7 mouse cellular contexts compared by ENCODE assay signal in genomic region chr4:44113393-44114138, GRCm38 (mm10). TPM values are rescaled to one million over a fixed set of nuclear protein-coding genes. Genes with fewer than 3 reads are reported as not detected.
DNase-seq lines count a peak whose midpoint lies in the region; ATAC-seq and TF ChIP-seq lines count a peak whose summit lies in the region.

No protein-coding gene starts in this region.

- no peak for TF ChIP-seq POLR2A in cerebellum, adult 2 months (IDR thresholded peaks at IDR 0.05; ENCODE audit: borderline replicate concordance, insufficient read depth, low read length)

- ATAC-seq in kidney, embryonic 16.5 days (ENCODE audit: low FRiP score, low TSS enrichment) = no peak
- peak; percentile 24; the same call in 1 of the 2 replicates for ATAC-seq in monocyte, adult 5-6 weeks (replicated peaks; ENCODE audit: insufficient number of reproducible peaks, low FRiP score, low TSS enrichment, poor library complexity, severe bottlenecking)

- H3K9ac ChIP-seq in kidney, embryonic 16.5 days (replicated peaks; ENCODE audit: low read length) = peak overlapping the region; percentile 32

- H3K27me3 ChIP-seq in kidney, embryonic 16.5 days (ENCODE audit: insufficient read depth, low read length) = no peaks in the 10 kb centered on the region
- peaks cover 4% of the 10 kb centered on the region; the same call in 1 of the 2 replicates for H3K27me3 ChIP-seq in E14TG2a.4 (ENCODE audit: insufficient read depth, low read length)
- H3K27me3 ChIP-seq in cerebellum, adult 2 months (ENCODE audit: control insufficient read depth, insufficient read depth, low read length) = no peaks in the 10 kb centered on the region

- no peak overlapping the region for H3K27ac ChIP-seq in kidney, embryonic 16.5 days (ENCODE audit: low read length)
- no peak overlapping the region for H3K27ac ChIP-seq in cerebellum, adult 2 months (ENCODE audit: insufficient read depth, low read length)

- 0 out of 2 replicates have a peak overlapping the region, but pooled peaks have one; percentile 2 for H3K4me3 ChIP-seq in kidney, embryonic 16.5 days (ENCODE audit: low read length)
- H3K4me3 ChIP-seq in E14TG2a.4 (replicated peaks; ENCODE audit: low read length) = peak overlapping the region; percentile 32; the same call in 1 of the 2 replicates
- H3K4me3 ChIP-seq in cerebellum, adult 2 months (replicated peaks; ENCODE audit: insufficient read depth, low read depth, low read length) = no peak overlapping the region

- DNase-seq in kidney, postnatal 14 days = no peak
- DNase-seq in embryo, embryonic 10.5 days (ENCODE audit: low spot score) = peak; percentile 32
- no peak for DNase-seq in cerebellum, adult 2 months
- DNase-seq in kidney, postnatal 36 days = no peak

- peaks cover 20% of the 10 kb centered on the region; the same call in 1 of the 2 replicates for H3K4me1 ChIP-seq in kidney, embryonic 16.5 days (ENCODE audit: insufficient read depth, low read length)
- H3K4me1 ChIP-seq in E14TG2a.4 (replicated peaks; ENCODE audit: low read depth, low read length) = peaks cover 30% of the 10 kb centered on the region
- H3K4me1 ChIP-seq in cerebellum, adult 2 months (ENCODE audit: control insufficient read depth, insufficient read depth, low read length) = no peaks in the 10 kb centered on the region

- peak overlapping the region; percentile 25 for H3K4me2 ChIP-seq in kidney, embryonic 16.5 days (replicated peaks; ENCODE audit: low read depth, low read length)

- H3K9me3 ChIP-seq in kidney, embryonic 16.5 days (ENCODE audit: low read length) = no peaks in the 10 kb centered on the region
- no peaks in the 10 kb centered on the region for H3K9me3 ChIP-seq in E14TG2a.4 (ENCODE audit: low read length)

- no peaks in the 10 kb centered on the region for H3K36me3 ChIP-seq in kidney, embryonic 16.5 days (ENCODE audit: insufficient read depth, low read length)
- H3K36me3 ChIP-seq in E14TG2a.4 (ENCODE audit: insufficient read depth, low read length) = no peaks in the 10 kb centered on the region

- TF ChIP-seq CTCF in E14TG2a.4 (conservative IDR thresholded peaks at IDR 0.05; ENCODE audit: low read length) = no peak
- no peak for TF ChIP-seq CTCF in cerebellum, adult 2 months (IDR thresholded peaks at IDR 0.05; ENCODE audit: borderline replicate concordance, insufficient read depth, low read depth, low read length)

- 27% methylated on average over 16 of the region's 16 CpGs for WGBS in kidney, embryonic 16.5 days
- WGBS in cerebellum, adult 2 months = 29% methylated on average over 16 of the region's 16 CpGs

RNA-seq across cellular contexts. Expression of gene Gne, which starts 29.6 kb away (rescaled TPM):
- 26.4 and 26.6 TPM in 2 replicates for polyA plus RNA-seq in kidney, embryonic 16.5 days (2015; fragmentation: Nextera tagmentation; extraction: Ambion mirVana)
- total RNA-seq in monocyte, adult 5-6 weeks (2017) = 12.7 to 24.4 TPM (median 19.1 TPM) in 3 replicates
- polyA plus RNA-seq in cerebellum, adult 2 months (2012; rRNA removed) = 21.7 and 23.3 TPM in 2 replicates
